Mouse (Mus musculus) kidney, postnatal 4 days (tissue): Measurements from ENCODE around the gene Ropn1l.
A peak's percentile ranks its signal among the peaks of the same experiment; 100 is the strongest.

Experiments
- DNase-seq, 2 experiments: peaks; one replicate each; pipeline ENCODE4 v3.0.0; 2021; ENCODE audit warnings: mixed read lengths in 2 of 2

Gene Ropn1l

GRCm38 (mm10) chr15:31453098-31453916, at the start of gene Ropn1l:
Gene Ropn1l (minus strand): TSS chr15:31453737.
- peak; percentile 94 to 96 for DNase-seq

- DNase-seq: no peak
These were observed 49.5 kb upstream of the Ropn1l start for GRCm38 (mm10) chr15:31502996-31503395.

- DNase-seq: no peak
These were observed 48.8 kb upstream of the Ropn1l start for GRCm38 (mm10) chr15:31502313-31502712.

- no peak for DNase-seq
These were observed 41.3 kb upstream of the Ropn1l start for GRCm38 (mm10) chr15:31494803-31495202.

GRCm38 (mm10) chr15:31494310-31494709, 40.8 kb upstream of the Ropn1l start:
- DNase-seq: no peak

GRCm38 (mm10) chr15:31487407-31487806, 33.9 kb upstream of the Ropn1l start:
- no peak for DNase-seq

GRCm38 (mm10) chr15:31476678-31477077, 23.1 kb upstream of the Ropn1l start:
- no peak for DNase-seq

- DNase-seq: no peak
These were observed 19.4 kb upstream of the Ropn1l start for GRCm38 (mm10) chr15:31472645-31473574.

GRCm38 (mm10) chr15:31471529-31471928, 18.0 kb upstream of the Ropn1l start:
- DNase-seq: no peak

GRCm38 (mm10) chr15:31469497-31469896, 16.0 kb upstream of the Ropn1l start:
- DNase-seq: no peak

GRCm38 (mm10) chr15:31468806-31469205, 15.3 kb upstream of the Ropn1l start:
- peak in 1 of 2 experiments; percentile 22 for DNase-seq

GRCm38 (mm10) chr15:31466749-31467148, 13.2 kb upstream of the Ropn1l start:
- DNase-seq: no peak

- no peak for DNase-seq
These were observed 12.8 kb upstream of the Ropn1l start for GRCm38 (mm10) chr15:31466295-31466694.

- DNase-seq: no peak
These were observed 12.3 kb upstream of the Ropn1l start for GRCm38 (mm10) chr15:31465806-31466205.

- DNase-seq: no peak
These were observed 7.0 kb upstream of the Ropn1l start for GRCm38 (mm10) chr15:31460571-31460970.

- DNase-seq: no peak
These were observed 4.5 kb upstream of the Ropn1l start for GRCm38 (mm10) chr15:31458081-31458480.

- DNase-seq: no peak
These were observed 2.8 kb upstream of the Ropn1l start for GRCm38 (mm10) chr15:31456381-31456780.

- DNase-seq: no peak
These were observed 1.3 kb upstream of the Ropn1l start for GRCm38 (mm10) chr15:31454861-31455295.

- DNase-seq: peak in 1 of 2 experiments; percentile 15
These were observed 741 bp upstream of the Ropn1l start for GRCm38 (mm10) chr15:31454096-31454860.

- DNase-seq: peak in 1 of 2 experiments; percentile 9
These were observed 1.0 kb downstream of the Ropn1l start for GRCm38 (mm10) chr15:31452336-31453097.

GRCm38 (mm10) chr15:31449772-31450171, 3.8 kb downstream of the Ropn1l start:
- peak; percentile 44 to 67 for DNase-seq

GRCm38 (mm10) chr15:31447121-31447520, 6.4 kb downstream of the Ropn1l start:
- DNase-seq: peak; percentile 40 to 66
